Mouse (Mus musculus): ENCODE data around the gene Tbc1d32. TPM values are rescaled to one million over a fixed set of nuclear protein-coding genes. Genes with fewer than 3 reads are reported as not detected.
A peak's percentile ranks its signal among the peaks of the same experiment; 100 is the strongest.

The Tbc1d32 gene
- polyA plus RNA-seq, 1 experiment from 2014 or later, result 3.4 TPM

DNA sequence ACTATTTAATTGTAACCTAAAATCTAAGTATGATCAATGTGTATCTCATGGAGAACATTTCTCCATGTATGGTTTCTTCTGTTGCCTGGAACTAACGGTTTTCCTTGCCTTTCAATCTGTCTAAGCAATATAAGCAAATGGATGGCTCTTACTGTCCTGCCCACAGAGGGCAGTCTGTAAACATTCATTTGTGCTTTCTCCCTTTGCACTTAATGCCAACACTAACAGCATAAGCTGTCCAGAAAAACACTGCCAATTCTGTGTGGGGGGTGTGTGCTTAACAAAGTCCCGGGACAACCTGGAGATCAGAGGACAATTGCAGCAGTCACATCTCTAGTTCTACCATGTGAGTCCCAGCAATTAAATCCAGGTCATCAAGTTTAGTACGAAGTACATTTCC, 64.1 kb downstream of the Tbc1d32 start:
- H3K9me3 ChIP-seq (replicated peaks), result no peaks in the 10 kb centered on the region
- 83% methylated on average over 3 of the region's 3 CpGs for WGBS

DNA sequence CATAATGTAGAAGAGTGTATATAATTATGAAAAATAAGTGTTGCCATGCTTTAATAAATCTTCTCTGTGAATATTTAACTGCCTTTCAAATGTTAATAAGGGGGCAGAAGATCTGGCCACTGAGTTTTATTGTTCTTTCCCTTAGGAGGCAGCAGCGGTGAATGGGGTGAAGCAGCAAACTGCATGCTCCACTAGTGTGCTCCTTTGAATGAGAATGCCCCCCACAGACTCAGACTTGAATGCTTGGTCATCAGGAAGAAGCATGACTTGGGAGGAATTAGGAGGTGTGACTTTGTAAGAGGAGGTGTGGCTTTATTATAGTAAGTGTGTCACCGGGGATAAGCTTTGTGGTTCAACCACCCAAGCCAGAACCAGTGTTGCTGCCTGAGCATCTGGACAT, 69.7 kb downstream of the Tbc1d32 start:
- Histone ChIP-seq H3K4me1 (peaks cover 5% of the 10 kb centered on the region), H3K27me3 (ENCODE audit: low read depth, poor library complexity, severe bottlenecking) (no peaks in the 10 kb centered on the region), H3K27ac (replicated peaks) (no peak overlapping the region), H3K9me3 (replicated peaks) (no peaks in the 10 kb centered on the region), H3K36me3 (0 out of 2 replicates have a peak, but pooled peaks cover 2% of the 10 kb centered on the region), H3K4me3 (no peak overlapping the region)
- WGBS, result 44% methylated on average over 2 of the region's 2 CpGs
- no peak for DNase-seq (ENCODE audit: low spot score)

More for the DNA sequence above, 64.1 kb downstream of the Tbc1d32 start:
- H3K4me1 ChIP-seq, result no peaks in the 10 kb centered on the region
- H3K4me3 ChIP-seq, result no peak overlapping the region
- peaks cover 7% of the 10 kb centered on the region; the same call in 1 of the 2 replicates for H3K36me3 ChIP-seq
- no peaks in the 10 kb centered on the region for H3K27me3 ChIP-seq (ENCODE audit: low read depth, poor library complexity, severe bottlenecking)
- H3K27ac ChIP-seq (replicated peaks), result no peak overlapping the region
- DNase-seq (ENCODE audit: low spot score), result no peak

DNA sequence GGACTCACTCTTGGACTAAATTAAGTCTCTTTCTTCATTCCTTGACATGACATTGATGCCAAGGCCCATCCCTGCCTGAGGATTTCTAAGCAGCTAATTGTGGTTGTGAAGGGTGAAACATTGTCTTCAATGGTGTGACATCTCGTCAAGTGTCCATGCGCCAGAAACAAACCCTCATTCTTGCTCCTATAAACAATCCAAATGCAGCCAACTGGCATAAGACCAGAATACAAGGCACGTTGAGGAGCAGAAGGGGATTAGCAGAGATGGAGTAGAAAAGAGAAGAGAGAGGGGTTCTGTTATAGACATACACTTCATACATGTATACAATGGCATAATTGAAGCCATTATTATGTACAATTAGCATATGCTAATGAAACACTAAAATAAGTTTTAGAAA, 70.3 kb downstream of the Tbc1d32 start:
- Histone ChIP-seq H3K27ac (replicated peaks) (no peak overlapping the region), H3K9me3 (replicated peaks) (no peaks in the 10 kb centered on the region), H3K27me3 (ENCODE audit: low read depth, poor library complexity, severe bottlenecking) (no peaks in the 10 kb centered on the region), H3K4me1 (peaks cover 5% of the 10 kb centered on the region), H3K4me3 (no peak overlapping the region), H3K36me3 (0 out of 2 replicates have a peak, but pooled peaks cover 2% of the 10 kb centered on the region)
- DNase-seq (ENCODE audit: low spot score), result no peak
- 65% methylated on average over 3 of the region's 3 CpGs for WGBS

DNA sequence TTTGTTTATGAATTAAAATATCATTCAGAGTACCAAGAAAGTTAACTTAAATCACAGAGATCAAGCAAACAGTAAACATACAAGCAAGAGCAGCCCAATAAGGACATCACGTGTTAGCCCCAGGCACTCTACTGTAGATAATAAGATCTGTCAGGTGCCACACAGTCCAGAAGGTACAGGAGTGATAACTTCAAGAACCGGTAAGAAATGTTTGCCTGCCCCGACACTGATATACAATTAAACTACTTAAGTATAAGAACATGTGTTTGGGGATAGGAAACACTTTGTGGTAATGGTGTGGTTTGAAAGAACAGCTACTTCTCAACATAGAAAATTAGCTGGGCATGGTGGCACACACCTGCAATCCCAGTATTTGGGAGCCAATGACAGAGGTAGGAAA, 71.5 kb downstream of the Tbc1d32 start:
- Histone ChIP-seq H3K4me1 (peaks cover 5% of the 10 kb centered on the region), H3K27ac (replicated peaks) (no peak overlapping the region), H3K36me3 (peaks cover 4% of the 10 kb centered on the region; the same call in 1 of the 2 replicates), H3K9me3 (replicated peaks) (no peaks in the 10 kb centered on the region), H3K27me3 (ENCODE audit: low read depth, poor library complexity, severe bottlenecking) (no peaks in the 10 kb centered on the region), H3K4me3 (no peak overlapping the region)
- 98% methylated on average over 3 of the region's 3 CpGs for WGBS
- no peak for DNase-seq (ENCODE audit: low spot score)

DNA sequence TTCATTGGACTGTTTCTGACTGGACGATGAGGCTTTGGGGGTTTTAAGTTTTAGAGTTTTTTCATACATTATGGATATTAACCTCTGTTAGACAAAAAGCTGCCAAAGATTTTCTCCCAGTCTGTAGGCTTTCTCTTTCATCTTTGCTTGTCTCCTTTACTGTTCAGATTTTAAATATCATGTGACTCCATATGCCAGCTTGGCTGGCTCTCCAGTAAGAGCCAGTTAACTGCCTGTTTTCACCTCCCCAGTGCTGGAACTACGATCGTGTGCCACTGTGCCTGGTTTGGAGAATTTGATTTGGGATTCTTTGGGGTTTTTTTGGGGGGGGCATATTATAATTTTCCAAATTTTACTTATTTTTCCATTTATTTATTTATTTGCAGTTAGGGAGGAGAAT, 79.6 kb downstream of the Tbc1d32 start:
- H3K4me1 ChIP-seq, result no peaks in the 10 kb centered on the region
- no peak overlapping the region for H3K27ac ChIP-seq (replicated peaks)
- H3K4me3 ChIP-seq, result no peak overlapping the region
- no peaks in the 10 kb centered on the region for H3K27me3 ChIP-seq (ENCODE audit: low read depth, poor library complexity, severe bottlenecking)
- no peaks in the 10 kb centered on the region for H3K9me3 ChIP-seq (replicated peaks)
- 92% methylated on average over 3 of the region's 3 CpGs for WGBS
- no peak for DNase-seq (ENCODE audit: low spot score)
- H3K36me3 ChIP-seq, result peaks cover 8% of the 10 kb centered on the region; the same call in 1 of the 2 replicates

DNA sequence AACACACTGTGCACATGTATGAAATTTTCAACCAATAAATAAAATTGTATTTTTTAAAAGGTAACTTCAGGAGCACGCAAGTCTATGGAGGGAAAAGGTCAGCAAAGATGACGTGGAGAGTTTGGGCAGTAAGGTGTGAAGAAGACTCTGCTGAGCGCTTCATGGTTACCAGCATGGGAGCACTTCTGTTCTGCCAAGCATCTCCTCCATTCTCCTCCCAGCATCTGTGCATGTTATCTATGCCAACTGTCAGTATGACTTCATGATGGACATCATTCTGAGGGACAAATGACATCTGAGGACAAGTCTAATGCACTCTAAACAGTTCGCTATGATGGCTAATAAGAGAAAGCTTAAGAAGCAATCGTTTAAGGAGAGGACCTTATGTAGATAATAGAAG, 91.3 kb downstream of the Tbc1d32 start:
- 92% methylated on average over 5 of the region's 5 CpGs for WGBS
- no peak overlapping the region for H3K27ac ChIP-seq (replicated peaks)
- no peaks in the 10 kb centered on the region for H3K36me3 ChIP-seq
- H3K4me1 ChIP-seq, result no peaks in the 10 kb centered on the region
- H3K27me3 ChIP-seq (ENCODE audit: low read depth, poor library complexity, severe bottlenecking), result no peaks in the 10 kb centered on the region
- no peak overlapping the region for H3K4me3 ChIP-seq
- no peaks in the 10 kb centered on the region for H3K9me3 ChIP-seq (replicated peaks)
- DNase-seq (ENCODE audit: low spot score), result no peak

DNA sequence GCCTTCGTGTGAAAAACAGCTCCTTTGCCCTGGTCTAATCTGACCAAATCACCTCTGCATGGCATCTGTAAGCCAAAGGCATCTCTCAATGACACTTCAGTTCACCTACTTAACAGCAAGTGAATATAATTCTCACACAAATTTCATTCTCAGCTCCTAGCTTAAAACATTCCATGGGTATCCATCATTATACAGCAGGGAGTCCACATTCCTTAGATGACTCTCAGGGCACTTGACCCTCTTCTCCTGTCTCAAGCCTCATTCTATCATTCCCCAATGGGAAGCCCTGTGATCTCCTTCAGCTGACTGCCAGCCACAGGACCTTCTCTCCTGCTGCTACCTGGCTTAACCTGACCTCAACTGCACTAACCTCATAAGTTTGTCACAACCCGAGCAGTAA, 98.8 kb downstream of the Tbc1d32 start:
- no peaks in the 10 kb centered on the region for H3K36me3 ChIP-seq
- no peaks in the 10 kb centered on the region for H3K4me1 ChIP-seq
- 83% methylated on average over 2 of the region's 2 CpGs for WGBS
- H3K9me3 ChIP-seq (replicated peaks), result no peaks in the 10 kb centered on the region
- no peak for DNase-seq (ENCODE audit: low spot score)
- no peak overlapping the region for H3K4me3 ChIP-seq
- no peak overlapping the region for H3K27ac ChIP-seq (replicated peaks)
- H3K27me3 ChIP-seq (ENCODE audit: low read depth, poor library complexity, severe bottlenecking), result no peaks in the 10 kb centered on the region

DNA sequence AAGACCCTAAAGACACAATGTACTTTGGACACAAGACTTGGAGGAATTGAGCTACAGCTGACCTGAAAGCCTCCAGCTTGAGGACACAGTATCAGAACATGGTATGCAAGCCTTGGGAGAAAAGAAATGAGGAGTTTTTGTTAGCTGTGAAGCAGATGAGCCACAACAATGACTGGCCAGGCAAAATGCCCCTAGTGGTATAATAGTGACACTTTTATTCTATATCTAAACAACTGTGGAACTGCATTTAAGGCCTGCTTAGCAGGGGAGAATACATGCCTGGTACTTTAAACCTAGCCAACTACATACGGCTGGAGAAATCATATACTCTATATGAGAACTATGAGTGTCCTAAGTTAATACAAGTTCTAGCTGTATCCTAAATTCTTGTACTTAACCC, 101.5 kb downstream of the Tbc1d32 start:
- 97% methylated on average over 1 of the region's 1 CpGs for WGBS
- Histone ChIP-seq H3K27me3 (ENCODE audit: low read depth, poor library complexity, severe bottlenecking) (no peaks in the 10 kb centered on the region), H3K36me3 (no peaks in the 10 kb centered on the region), H3K9me3 (replicated peaks) (no peaks in the 10 kb centered on the region), H3K4me1 (no peaks in the 10 kb centered on the region), H3K4me3 (no peak overlapping the region), H3K27ac (replicated peaks) (no peak overlapping the region)
- DNase-seq (ENCODE audit: low spot score), result no peak

DNA sequence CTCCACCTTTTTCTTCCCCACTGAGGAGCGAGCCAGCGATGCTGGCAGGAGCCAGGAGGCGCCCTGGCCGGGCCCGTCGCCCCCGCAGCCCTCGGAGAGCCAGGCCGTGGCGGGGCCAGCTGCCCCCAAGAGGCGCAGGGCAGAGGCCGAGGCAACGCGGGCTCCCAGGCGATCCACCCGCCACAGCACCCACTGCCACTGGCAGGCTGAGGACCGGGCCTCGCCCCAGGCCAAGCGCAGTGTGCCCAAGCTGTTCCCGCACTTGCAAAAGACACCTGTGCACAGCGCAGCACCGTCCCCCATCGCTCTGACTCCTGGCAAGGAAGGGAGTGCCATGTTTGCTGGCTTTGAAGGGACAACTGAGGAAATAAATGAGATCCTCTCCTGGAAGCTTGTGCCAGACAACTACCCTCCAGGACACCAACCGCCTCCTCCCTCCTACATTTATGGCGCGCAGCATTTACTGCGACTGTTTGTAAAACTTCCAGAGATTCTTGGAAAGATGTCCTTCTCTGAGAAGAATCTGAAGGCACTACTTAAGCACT, 112.8 kb downstream of the Tbc1d32 start:
- Histone ChIP-seq H3K27me3 (ENCODE audit: low read depth, poor library complexity, severe bottlenecking) (0 out of 2 replicates have a peak, but pooled peaks cover 5% of the 10 kb centered on the region), H3K4me3 (peak overlapping the region; percentile 67), H3K36me3 (no peaks in the 10 kb centered on the region), H3K9me3 (replicated peaks) (no peaks in the 10 kb centered on the region), H3K27ac (replicated peaks) (peak overlapping the region; percentile 91), H3K4me1 (peaks cover 16% of the 10 kb centered on the region)
- 14% methylated on average over 27 of the region's 27 CpGs for WGBS
- DNase-seq (ENCODE audit: low spot score), result no peak

DNA sequence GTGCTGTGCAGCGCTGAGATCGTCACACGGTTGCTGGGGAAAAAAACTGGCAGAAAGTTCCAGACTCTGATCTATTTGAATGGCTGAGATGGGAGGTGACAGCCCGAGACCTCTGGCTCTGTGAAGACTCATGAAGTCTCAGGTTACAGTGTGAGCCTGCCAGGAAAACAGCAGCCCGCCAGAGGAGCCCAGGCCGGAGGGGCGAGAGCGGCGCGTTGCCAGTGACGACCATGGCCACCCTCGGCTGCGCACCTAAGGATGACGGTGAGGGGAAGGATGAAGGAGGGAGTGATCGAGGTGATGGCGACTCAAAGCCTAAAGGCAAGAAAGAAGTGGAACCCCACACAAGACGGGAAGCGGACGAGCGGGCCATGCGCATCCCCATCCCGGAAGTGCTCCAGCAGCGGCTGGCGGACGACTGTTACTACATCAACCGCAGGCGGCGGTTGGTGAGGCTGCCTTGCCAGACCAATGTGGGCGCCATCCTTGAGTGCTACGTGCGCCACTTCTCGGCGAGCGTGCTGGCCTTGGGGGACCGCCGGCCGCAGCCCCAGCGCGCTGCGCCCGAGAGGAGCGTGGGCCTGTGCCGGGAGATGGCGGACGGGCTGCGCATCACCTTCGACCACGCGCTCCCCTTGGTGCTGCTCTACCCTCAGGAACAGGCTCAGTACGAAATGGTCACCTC, 113.4 kb downstream of the Tbc1d32 start:
- H3K36me3 ChIP-seq, result no peaks in the 10 kb centered on the region
- under 1% methylated on average over 50 of the region's 50 CpGs for WGBS
- peak overlapping the region; percentile 67 for H3K4me3 ChIP-seq
- H3K4me1 ChIP-seq, result peaks cover 16% of the 10 kb centered on the region
- H3K9me3 ChIP-seq (replicated peaks), result no peaks in the 10 kb centered on the region
- peak; percentile 81 for DNase-seq (ENCODE audit: low spot score)
- 0 out of 2 replicates have a peak, but pooled peaks cover 5% of the 10 kb centered on the region for H3K27me3 ChIP-seq (ENCODE audit: low read depth, poor library complexity, severe bottlenecking)
- peak overlapping the region; percentile 91 for H3K27ac ChIP-seq (replicated peaks)

DNA sequence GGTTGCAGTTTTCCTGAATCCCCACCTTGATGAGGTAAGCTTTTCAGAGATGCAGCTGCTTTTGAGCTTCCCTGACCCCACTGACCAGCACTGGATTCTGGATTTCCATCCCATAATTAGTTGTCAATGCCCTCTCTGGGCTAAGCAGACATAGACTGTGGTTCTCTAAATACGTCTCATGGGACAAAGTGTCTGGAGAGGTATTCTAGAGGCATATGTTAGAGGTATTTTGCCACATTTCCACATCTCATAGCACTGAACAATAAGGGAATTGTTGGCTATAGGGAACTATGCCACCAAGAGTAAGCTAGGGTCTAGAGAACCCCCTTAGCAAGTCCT, 121.5 kb downstream of the Tbc1d32 start:
- no peak for DNase-seq (ENCODE audit: low spot score)
- Histone ChIP-seq H3K9me3 (replicated peaks) (no peaks in the 10 kb centered on the region), H3K36me3 (no peaks in the 10 kb centered on the region), H3K4me3 (peak overlapping the region; percentile 36), H3K27me3 (ENCODE audit: low read depth, poor library complexity, severe bottlenecking) (no peaks in the 10 kb centered on the region), H3K27ac (replicated peaks) (peak overlapping the region; percentile 84), H3K4me1 (peaks cover 9% of the 10 kb centered on the region)
- 40% methylated on average over 1 of the region's 1 CpGs for WGBS

DNA sequence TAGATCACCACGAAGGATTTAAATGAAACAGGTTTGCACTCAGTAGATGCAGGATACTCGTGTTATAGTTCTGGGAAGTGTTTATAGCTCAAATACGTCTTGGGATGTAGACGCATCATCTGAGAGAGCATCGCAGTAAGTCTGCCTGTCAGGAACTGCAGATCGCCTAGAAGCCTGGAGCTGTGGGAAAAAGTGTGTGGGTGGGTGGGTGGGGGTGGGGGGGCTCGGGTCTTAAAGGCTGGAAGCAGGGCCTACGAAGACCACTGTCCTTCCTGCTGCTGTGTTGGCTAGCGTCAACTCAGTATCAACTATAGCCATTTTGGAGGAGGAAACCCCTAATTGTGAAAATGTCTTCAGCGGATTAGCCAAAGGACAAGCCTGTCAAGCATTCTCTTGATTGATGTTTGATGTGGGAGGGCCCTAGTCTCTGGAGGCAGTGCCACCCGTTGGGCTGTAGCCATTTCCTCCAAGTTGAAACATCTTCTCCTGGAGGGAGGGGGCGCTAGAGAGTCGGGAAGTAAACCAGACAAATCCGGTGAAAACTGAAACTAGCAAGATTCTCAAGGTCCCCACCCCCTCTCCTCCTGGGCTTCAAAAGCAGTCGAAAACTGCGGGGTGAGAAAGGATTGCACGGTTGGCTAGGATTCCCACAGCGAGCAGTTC, 122.0 kb downstream of the Tbc1d32 start, which contains the start of gene Msl3l2:
TSS of gene Msl3l2 (plus strand) at position 585 of the 663 bp plus-strand sequence.
- H3K9me3 ChIP-seq (replicated peaks), result no peaks in the 10 kb centered on the region
- H3K36me3 ChIP-seq, result no peaks in the 10 kb centered on the region
- peak; percentile 74 for DNase-seq (ENCODE audit: low spot score)
- WGBS, result 32% methylated on average over 18 of the region's 18 CpGs
- peaks cover 9% of the 10 kb centered on the region for H3K4me1 ChIP-seq
- no peaks in the 10 kb centered on the region for H3K27me3 ChIP-seq (ENCODE audit: low read depth, poor library complexity, severe bottlenecking)
- peak within 1 kb of the TSS; percentile 84 for H3K27ac ChIP-seq (replicated peaks)
- peak within 1 kb of the TSS; percentile 36 for H3K4me3 ChIP-seq

All from midbrain, embryonic 10.5 days (tissue).